Mouse (Mus musculus) liver, postnatal 0 days (tissue): ENCODE data around the gene Mr1. TPM values are rescaled to one million over a fixed set of nuclear protein-coding genes. Genes with fewer than 3 reads are reported as not detected.
A peak's percentile ranks its signal among the peaks of the same experiment; 100 is the strongest.

Experiments
- ATAC-seq: fragments of 200-750 bp; cut with Nextera tagmentation; 2 replicates; pipeline ENCODE4 v1.8.0; 2017; ENCODE audit warnings: mild to moderate bottlenecking, moderate library complexity
- DNase-seq: peaks from one replicate; pipeline ENCODE4 v3.0.0-alpha.2; 2016
- H3K27ac ChIP-seq: fragments of 300-500 bp; sonication (generic); 2 replicates; pipeline ENCODE4 v1.5.1; 2014; ENCODE audit warnings: antibody characterized with exemption, moderate library complexity, mild to moderate bottlenecking, low read depth
- H3K27me3 ChIP-seq: fragments of 300-500 bp; sonication (generic); 2 replicates; pipeline ENCODE4 v1.6.1; 2014; ENCODE audit warnings: low read length, control low read depth, mixed read lengths; ENCODE audit not compliant: insufficient read depth
- H3K36me3 ChIP-seq: fragments of 300-500 bp; sonication (generic); replicated peaks from 2 replicates; pipeline ENCODE4 v1.6.1; 2014; ENCODE audit warnings: mild to moderate bottlenecking, control low read depth, low read length, moderate library complexity, mixed read lengths; ENCODE audit not compliant: insufficient read depth
- H3K4me1 ChIP-seq: fragments of 300-500 bp; sonication (generic); 2 replicates; pipeline ENCODE4 v1.6.1; 2014; ENCODE audit warnings: antibody characterized with exemption, mild to moderate bottlenecking, control low read depth; ENCODE audit not compliant: insufficient read depth
- H3K4me2 ChIP-seq: fragments of 300-500 bp; sonication (generic); 2 replicates; pipeline ENCODE4 v1.6.1; 2014; ENCODE audit warnings: low read depth, mild to moderate bottlenecking, low read length, moderate library complexity, mixed read lengths
- H3K4me3 ChIP-seq: fragments of 300-500 bp; sonication (generic); 2 replicates; pipeline ENCODE4 v1.5.1; 2014; ENCODE audit warnings: low read depth, low read length
- H3K9ac ChIP-seq: fragments of 300-500 bp; sonication (generic); replicated peaks from 2 replicates; pipeline ENCODE4 v1.6.1; 2014; ENCODE audit warnings: mild to moderate bottlenecking, moderate library complexity
- H3K9me3 ChIP-seq: fragments of 300-500 bp; sonication (generic); 2 replicates; pipeline ENCODE4 v1.6.1; 2016; ENCODE audit warnings: mild to moderate bottlenecking, control low read depth, low read length, mixed read lengths
- CTCF ChIP-seq: sonication (generic); IDR thresholded peaks from 2 replicates; pipeline ENCODE4 v1.5.1; 2016; ENCODE audit warnings: antibody characterized with exemption, low read depth
- EP300 ChIP-seq: IDR thresholded peaks from 2 replicates; pipeline ENCODE4 v1.6.1; 2016; ENCODE audit warnings: antibody characterized with exemption, low read depth, mild to moderate bottlenecking
- WGBS: fragments of 180-500 bp; shearing (Covaris S2); extraction: QIAGEN DNeasy Blood & Tissue Kit; methylation state at CpG from one replicate; pipeline ENCODE4 v1.1.7; 2014; ENCODE audit not compliant: insufficient replicate concordance; 5-methylcytosine and 5-hydroxymethylcytosine counted together
- polyA plus RNA-seq: library from polyadenylated mRNA; unstranded; fragments of >200 nt; fragmentation: Nextera tagmentation; extraction: Ambion mirVana; gene quantifications from 2 replicates; pipeline ENCODE4 v1.2.1, GENCODE M21; 2015

Gene Mr1
- polyA plus RNA-seq, 1 experiment from 2014 or later, result 0.78 TPM

DNA sequence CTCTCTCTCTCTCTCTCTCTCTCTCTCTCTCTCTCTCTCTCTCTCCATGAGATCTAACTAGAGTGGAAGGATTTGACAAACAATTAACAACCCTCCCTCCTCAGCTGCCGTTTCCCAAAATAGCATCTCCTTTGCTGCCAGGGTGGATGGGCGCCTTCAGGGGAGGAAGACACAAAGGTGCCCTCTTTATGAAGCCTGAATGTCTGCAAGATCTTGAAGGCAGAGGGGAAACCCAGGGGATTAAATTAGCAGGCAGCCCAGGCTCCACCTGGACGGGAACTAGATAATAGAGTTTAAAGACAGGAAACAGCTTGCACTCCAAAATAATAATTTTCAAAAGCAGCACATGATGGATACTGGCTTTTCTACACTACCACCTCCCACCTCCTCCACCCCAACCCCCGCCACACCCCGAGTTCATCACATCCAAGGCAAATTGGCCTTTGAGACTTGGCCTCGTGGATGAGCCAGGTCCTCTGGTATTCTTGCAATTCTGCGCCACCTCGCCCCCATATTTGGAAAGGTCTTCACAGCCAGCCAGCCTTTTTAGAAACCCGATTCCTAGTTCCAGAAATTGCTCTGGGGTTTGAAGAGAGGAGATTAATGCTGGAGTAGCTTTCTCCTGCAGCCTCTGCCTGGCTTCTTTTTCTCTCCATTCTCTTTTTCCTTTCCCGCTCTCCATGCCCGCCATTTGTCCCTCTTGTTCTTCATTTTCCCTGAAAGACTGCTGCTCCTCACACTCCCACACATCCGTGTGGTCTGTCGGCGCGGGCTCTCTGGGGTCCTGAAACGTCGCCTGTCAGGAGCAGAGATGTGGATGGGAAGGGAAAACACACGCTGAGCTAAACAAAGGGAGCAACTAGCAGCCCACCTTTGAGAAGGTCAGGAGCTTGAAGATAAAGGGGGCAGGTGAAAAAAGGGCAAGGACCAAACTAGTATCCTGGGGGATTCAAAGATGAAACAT, 36.9 kb downstream of the Mr1 start:
- no peak for ATAC-seq
- Histone ChIP-seq H3K4me1 (peaks cover 5% of the 10 kb centered on the region), H3K9ac (no peak overlapping the region), H3K9me3 (no peaks in the 10 kb centered on the region), H3K4me2 (no peak overlapping the region), H3K27me3 (no peaks in the 10 kb centered on the region), H3K36me3 (no peaks in the 10 kb centered on the region), H3K4me3 (no peak overlapping the region), H3K27ac (no peak overlapping the region)
- 39% methylated on average over 18 of the region's 18 CpGs for WGBS
- TF ChIP-seq CTCF, result no peak
- no peak for TF ChIP-seq EP300
- no peak for DNase-seq

DNA sequence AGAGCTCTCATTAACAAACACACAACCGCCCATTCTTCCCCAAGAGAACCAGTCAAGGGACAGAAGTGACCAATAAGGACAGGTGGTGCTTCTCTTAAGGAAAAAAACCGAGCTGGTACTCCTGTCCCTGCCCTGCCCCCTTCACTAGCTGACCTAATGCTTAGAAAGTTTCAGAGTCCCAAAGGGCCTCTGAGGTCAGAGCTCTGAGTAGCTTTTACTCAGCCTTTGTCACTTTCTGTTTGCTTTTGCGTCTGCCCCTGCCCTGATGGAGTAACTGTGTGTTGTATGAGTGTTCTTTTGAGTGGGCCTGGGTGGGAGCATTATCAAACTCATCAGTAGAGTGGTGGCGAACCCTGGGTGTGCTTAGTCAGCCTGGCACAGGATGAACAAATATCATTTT, 38.2 kb downstream of the Mr1 start:
- no peak overlapping the region for H3K9ac ChIP-seq
- no peaks in the 10 kb centered on the region for H3K36me3 ChIP-seq
- 27% methylated on average over 4 of the region's 4 CpGs for WGBS
- no peaks in the 10 kb centered on the region for H3K9me3 ChIP-seq
- DNase-seq, result peak; percentile 34
- no peaks in the 10 kb centered on the region for H3K27me3 ChIP-seq
- H3K4me1 ChIP-seq, result peaks cover 5% of the 10 kb centered on the region
- TF ChIP-seq CTCF, result no peak
- no peak for TF ChIP-seq EP300
- no peak overlapping the region for H3K4me3 ChIP-seq
- H3K4me2 ChIP-seq, result no peak overlapping the region
- no peak overlapping the region for H3K27ac ChIP-seq
- ATAC-seq, result peak; percentile 88

- Histone ChIP-seq H3K4me3 (no peak overlapping the region), H3K4me2 (no peak overlapping the region), H3K4me1 (peaks cover 5% of the 10 kb centered on the region), H3K9ac (no peak overlapping the region), H3K27me3 (no peaks in the 10 kb centered on the region), H3K9me3 (no peaks in the 10 kb centered on the region), H3K36me3 (no peaks in the 10 kb centered on the region), H3K27ac (no peak overlapping the region)
- 29% methylated on average over 5 of the region's 5 CpGs for WGBS
- no peak for DNase-seq
- 0 out of 2 replicates have a peak, but pooled peaks have one; percentile 22 for ATAC-seq
- TF ChIP-seq CTCF (no peak), EP300 (no peak)
Measured at GRCm38 (mm10) chr1:155107843-155108242, 38.8 kb downstream of the Mr1 start.

- Histone ChIP-seq H3K27me3 (no peaks in the 10 kb centered on the region), H3K9ac (no peak overlapping the region), H3K4me2 (no peak overlapping the region), H3K27ac (no peak overlapping the region), H3K36me3 (no peaks in the 10 kb centered on the region), H3K4me3 (no peak overlapping the region), H3K9me3 (no peaks in the 10 kb centered on the region), H3K4me1 (peaks cover 5% of the 10 kb centered on the region)
- DNase-seq (no peak), ATAC-seq (no peak)
- WGBS, result 33% methylated on average over 1 of the region's 1 CpGs
- TF ChIP-seq EP300 (no peak), CTCF (no peak)
Measured at GRCm38 (mm10) chr1:155106310-155106709, 40.3 kb downstream of the Mr1 start.

- Histone ChIP-seq H3K27ac (no peak overlapping the region), H3K36me3 (no peaks in the 10 kb centered on the region), H3K27me3 (no peaks in the 10 kb centered on the region), H3K9ac (no peak overlapping the region), H3K4me2 (no peak overlapping the region), H3K9me3 (no peaks in the 10 kb centered on the region), H3K4me1 (peaks cover 3% of the 10 kb centered on the region), H3K4me3 (no peak overlapping the region)
- DNase-seq, result no peak
- WGBS, result 78% methylated on average over 5 of the region's 5 CpGs
- no peak for ATAC-seq
- TF ChIP-seq EP300 (no peak), CTCF (no peak)
Measured at GRCm38 (mm10) chr1:155103991-155104390, 42.6 kb downstream of the Mr1 start.

DNA sequence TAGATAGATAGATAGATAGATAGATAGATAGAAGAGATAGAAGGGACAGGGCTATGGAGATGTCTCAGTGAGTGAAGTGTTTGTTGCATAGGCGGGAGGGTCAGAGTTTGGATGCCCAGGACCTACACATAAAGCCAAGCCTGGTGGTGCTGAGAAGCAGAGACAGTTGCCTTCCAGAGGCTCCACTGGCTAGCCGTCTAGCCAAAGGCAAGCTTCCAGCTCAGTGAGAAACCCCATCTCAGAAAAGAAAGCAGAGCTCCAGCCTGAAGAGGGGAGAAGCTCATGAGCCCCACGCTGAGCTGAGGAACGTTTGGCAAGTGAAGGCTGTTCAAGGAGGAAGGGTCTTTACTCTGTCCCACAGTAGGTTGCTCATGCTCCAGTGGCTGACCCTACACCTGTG, 44.0 kb downstream of the Mr1 start:
- no peak for ATAC-seq
- Histone ChIP-seq H3K4me1 (peaks cover 3% of the 10 kb centered on the region), H3K36me3 (no peaks in the 10 kb centered on the region), H3K4me2 (no peak overlapping the region), H3K27ac (no peak overlapping the region), H3K4me3 (no peak overlapping the region), H3K9ac (no peak overlapping the region), H3K9me3 (no peaks in the 10 kb centered on the region), H3K27me3 (no peaks in the 10 kb centered on the region)
- DNase-seq, result no peak
- TF ChIP-seq EP300 (no peak), CTCF (no peak)
- 67% methylated on average over 4 of the region's 4 CpGs for WGBS
